Mouse (Mus musculus) brown adipose tissue, adult 24 weeks (tissue): Measurements from ENCODE around the gene Snx15. TPM values are rescaled to one million over a fixed set of nuclear protein-coding genes. Genes with fewer than 3 reads are reported as not detected.

Source experiments
- H3K27ac ChIP-seq: fragments of 200-500 bp; replicated peaks from 2 replicates; pipeline ENCODE4 v1.5.1; 2012; ENCODE audit warnings: low read depth, mild to moderate bottlenecking, low read length
- H3K4me1 ChIP-seq: fragments of 200-500 bp; 2 replicates; pipeline ENCODE4 v1.6.1; 2012; ENCODE audit warnings: low read length, mixed read lengths; ENCODE audit not compliant: control insufficient read depth, insufficient read depth, insufficient read length
- H3K4me3 ChIP-seq: fragments of 200-500 bp; 2 replicates; pipeline ENCODE4 v1.5.1; 2012; ENCODE audit warnings: low read depth, mild to moderate bottlenecking, low read length, moderate library complexity; ENCODE audit not compliant: insufficient read depth
- polyA plus RNA-seq: library from polyadenylated mRNA; stranded (reverse); fragments of >200 nt; gene quantifications from 2 replicates; pipeline ENCODE4 v1.2.4, GENCODE M21; 2012; ENCODE audit not compliant: missing spikeins, insufficient read depth, insufficient read length

Gene Snx15
- polyA plus RNA-seq, 1 experiment, result 13.3 TPM

GRCm38 (mm10) chr19:6104476-6104875 is 23.6 kb downstream of the Snx15 start:
- Histone ChIP-seq H3K4me1 (no peaks in the 10 kb centered on the region), H3K27ac (no peak overlapping the region)

GRCm38 (mm10) chr19:6102169-6102853 is 25.8 kb downstream of the Snx15 start:
- Histone ChIP-seq H3K4me1 (no peaks in the 10 kb centered on the region), H3K27ac (no peak overlapping the region), H3K4me3 (no peak overlapping the region)

More at GRCm38 (mm10) chr19:6104476-6104875, 23.6 kb downstream of the Snx15 start:
- no peak overlapping the region for H3K4me3 ChIP-seq

GRCm38 (mm10) chr19:6101186-6101585 is 26.9 kb downstream of the Snx15 start:
- Histone ChIP-seq H3K4me3 (no peak overlapping the region), H3K4me1 (no peaks in the 10 kb centered on the region), H3K27ac (no peak overlapping the region)

- no peak overlapping the region for H3K27ac ChIP-seq
- no peaks in the 10 kb centered on the region for H3K4me1 ChIP-seq
- H3K4me3 ChIP-seq, result no peak overlapping the region
These were observed 30.3 kb downstream of the Snx15 start for GRCm38 (mm10) chr19:6097847-6098246.

GRCm38 (mm10) chr19:6094119-6094518 is 34.0 kb downstream of the Snx15 start, which contains the start of gene AC131692.1:
Gene AC131692.1, plus strand, starts transcription at chr19:6094419.
- no peaks in the 10 kb centered on the region for H3K4me1 ChIP-seq
- H3K4me3 ChIP-seq, result no peak within 1 kb of the TSS
- no peak within 1 kb of the TSS for H3K27ac ChIP-seq

- H3K4me1 ChIP-seq, result peaks cover 2% of the 10 kb centered on the region; the same call in 1 of the 2 replicates
- H3K27ac ChIP-seq, result no peak overlapping the region
- H3K4me3 ChIP-seq, result no peak overlapping the region
These were observed 39.3 kb downstream of the Snx15 start for GRCm38 (mm10) chr19:6088841-6089240.

- Histone ChIP-seq H3K27ac (no peak overlapping the region), H3K4me1 (peaks cover 4% of the 10 kb centered on the region; the same call in 1 of the 2 replicates), H3K4me3 (peak overlapping the region; percentile 61)
These were observed 42.7 kb downstream of the Snx15 start for GRCm38 (mm10) chr19:6085417-6085879.

- Histone ChIP-seq H3K4me1 (peaks cover 4% of the 10 kb centered on the region; the same call in 1 of the 2 replicates), H3K4me3 (peak within 1 kb of the TSS; percentile 63), H3K27ac (peak within 1 kb of the TSS; percentile 36)
These were observed 43.4 kb downstream of the Snx15 start, which contains the start of the genes Zfpl1 and Cdca5 for GRCm38 (mm10) chr19:6084478-6085248. Gene Zfpl1, minus strand, starts transcription at chr19:6084956. Gene Cdca5, plus strand, starts transcription at chr19:6084983.

GRCm38 (mm10) chr19:6082156-6082555 is 45.9 kb downstream of the Snx15 start, which contains the start of gene Gm28374:
Gene Gm28374, minus strand, starts transcription at chr19:6082256.
- H3K27ac ChIP-seq, result no peak within 1 kb of the TSS
- H3K4me3 ChIP-seq, result no peak within 1 kb of the TSS
- H3K4me1 ChIP-seq, result peaks cover 4% of the 10 kb centered on the region; the same call in 1 of the 2 replicates

GRCm38 (mm10) chr19:6079983-6080480 is 48.1 kb downstream of the Snx15 start, which contains the start of gene Tmem262:
Gene Tmem262, plus strand, starts transcription at chr19:6080033.
- no peak within 1 kb of the TSS for H3K4me3 ChIP-seq
- no peak within 1 kb of the TSS for H3K27ac ChIP-seq
- peaks cover 8% of the 10 kb centered on the region for H3K4me1 ChIP-seq

- Histone ChIP-seq H3K27ac (peak within 1 kb of the TSS; percentile 75), H3K4me1 (peaks cover 4% of the 10 kb centered on the region), H3K4me3 (peak within 1 kb of the TSS; percentile 83)
These were observed 51.3 kb downstream of the Snx15 start, which contains the start of gene Vps51 for GRCm38 (mm10) chr19:6076564-6077393. Gene Vps51, minus strand, starts transcription at chr19:6077231.

- Histone ChIP-seq H3K4me1 (peaks cover 4% of the 10 kb centered on the region), H3K27ac (0 out of 2 replicates have a peak overlapping the region, but pooled peaks have one; percentile 10), H3K4me3 (no peak overlapping the region)
These were observed 54.2 kb downstream of the Snx15 start for GRCm38 (mm10) chr19:6073889-6074288.

- Histone ChIP-seq H3K27ac (no peak overlapping the region), H3K4me1 (peaks cover 9% of the 10 kb centered on the region), H3K4me3 (no peak overlapping the region)
These were observed 56.8 kb downstream of the Snx15 start for GRCm38 (mm10) chr19:6071261-6071660.

- no peak overlapping the region for H3K27ac ChIP-seq
- H3K4me1 ChIP-seq, result peaks cover 6% of the 10 kb centered on the region; the same call in 1 of the 2 replicates
These were observed 57.4 kb downstream of the Snx15 start for GRCm38 (mm10) chr19:6070571-6071250.

More at GRCm38 (mm10) chr19:6070571-6071250, 57.4 kb downstream of the Snx15 start:
- H3K4me3 ChIP-seq, result no peak overlapping the region
